Mouse (Mus musculus) midbrain, embryonic 11.5 days (tissue): Measurements from ENCODE around the gene Cebpa. TPM values are rescaled to one million over a fixed set of nuclear protein-coding genes. Genes with fewer than 3 reads are reported as not detected.

Source experiments
- ATAC-seq: fragments of 200-750 bp; cut with Nextera tagmentation; 2 replicates; pipeline ENCODE4 v1.8.0; 2017; ENCODE audit warnings: moderate TSS enrichment, moderate library complexity; ENCODE audit not compliant: low FRiP score
- DNase-seq: peaks from one replicate; pipeline ENCODE4 v3.0.0; 2015; ENCODE audit warnings: low spot score; ENCODE audit errors: missing footprints
- H3K27ac ChIP-seq: fragments of 300-500 bp; sonication (generic); 2 replicates; pipeline ENCODE4 v1.5.1; 2014; ENCODE audit warnings: low read depth, low read length
- H3K27me3 ChIP-seq: fragments of 300-500 bp; sonication (generic); 2 replicates; pipeline ENCODE4 v1.6.1; 2014; ENCODE audit warnings: mild to moderate bottlenecking, low read length, moderate library complexity, mixed read lengths; ENCODE audit not compliant: control insufficient read depth, insufficient read depth
- H3K36me3 ChIP-seq: fragments of 300-500 bp; sonication (generic); 2 replicates; pipeline ENCODE4 v1.6.1; 2014; ENCODE audit warnings: mild to moderate bottlenecking, low read length, moderate library complexity, mixed read lengths; ENCODE audit not compliant: control insufficient read depth, insufficient read depth
- H3K4me1 ChIP-seq: fragments of 300-500 bp; sonication (generic); 2 replicates; pipeline ENCODE4 v1.6.1; 2014; ENCODE audit warnings: low read length; ENCODE audit not compliant: control insufficient read depth, insufficient read depth
- H3K4me2 ChIP-seq: fragments of 300-500 bp; sonication (generic); 2 replicates; pipeline ENCODE4 v1.6.1; 2014; ENCODE audit warnings: mild to moderate bottlenecking, moderate library complexity
- H3K4me3 ChIP-seq: fragments of 300-500 bp; sonication (generic); 2 replicates; pipeline ENCODE4 v1.5.1; 2014; ENCODE audit warnings: low read depth, low read length
- H3K9ac ChIP-seq: fragments of 300-500 bp; sonication (generic); 2 replicates; pipeline ENCODE4 v1.6.1; 2014; ENCODE audit warnings: low read length
- H3K9me3 ChIP-seq: fragments of 300-500 bp; sonication (generic); 2 replicates; pipeline ENCODE4 v1.6.1; 2016; ENCODE audit warnings: low read length; ENCODE audit not compliant: control insufficient read depth
- WGBS: fragments of 180-500 bp; shearing (Covaris S2); extraction: QIAGEN DNeasy Blood & Tissue Kit; methylation state at CpG from one replicate; pipeline ENCODE4 v1.1.7; 2014; 5-methylcytosine and 5-hydroxymethylcytosine counted together
- polyA plus RNA-seq: library from polyadenylated mRNA; unstranded; fragments of >200 nt; fragmentation: Nextera tagmentation; extraction: Ambion mirVana; gene quantifications from 2 replicates; pipeline ENCODE4 v1.2.1, GENCODE M21; 2014

The Cebpa gene
- polyA plus RNA-seq, 1 experiment from 2014 or later = 0.60 TPM

GRCm38 (mm10) chr7:35137524-35137923 is 18.4 kb downstream of the Cebpa start:
- no peak for ATAC-seq
- no peaks in the 10 kb centered on the region for H3K9me3 ChIP-seq
- no peaks in the 10 kb centered on the region for H3K4me1 ChIP-seq
- H3K27ac ChIP-seq = no peak overlapping the region
- H3K27me3 ChIP-seq = no peaks in the 10 kb centered on the region
- no peaks in the 10 kb centered on the region for H3K36me3 ChIP-seq
- H3K4me3 ChIP-seq = no peak overlapping the region
- no peak for DNase-seq
- 74% methylated on average over 1 of the region's 1 CpGs for WGBS
- H3K4me2 ChIP-seq = no peak overlapping the region
- no peak overlapping the region for H3K9ac ChIP-seq

- Histone ChIP-seq H3K27me3 (no peaks in the 10 kb centered on the region), H3K4me3 (no peak overlapping the region), H3K9me3 (no peaks in the 10 kb centered on the region), H3K9ac (no peak overlapping the region), H3K4me1 (no peaks in the 10 kb centered on the region), H3K4me2 (no peak overlapping the region), H3K36me3 (no peaks in the 10 kb centered on the region), H3K27ac (no peak overlapping the region)
- ATAC-seq (no peak), DNase-seq (no peak)
- 67% methylated on average over 4 of the region's 4 CpGs for WGBS
These were observed 19.4 kb downstream of the Cebpa start for GRCm38 (mm10) chr7:35138481-35138880.

GRCm38 (mm10) chr7:35139880-35140279 is 20.8 kb downstream of the Cebpa start:
- H3K4me2 ChIP-seq = no peak overlapping the region
- no peak overlapping the region for H3K27ac ChIP-seq
- no peak overlapping the region for H3K4me3 ChIP-seq
- H3K9me3 ChIP-seq = no peaks in the 10 kb centered on the region
- ATAC-seq = no peak
- WGBS = 90% methylated on average over 5 of the region's 5 CpGs
- H3K36me3 ChIP-seq = no peaks in the 10 kb centered on the region
- no peak for DNase-seq
- H3K4me1 ChIP-seq = no peaks in the 10 kb centered on the region
- no peak overlapping the region for H3K9ac ChIP-seq
- H3K27me3 ChIP-seq = no peaks in the 10 kb centered on the region

- no peaks in the 10 kb centered on the region for H3K4me1 ChIP-seq
- no peak for DNase-seq
- WGBS = 64% methylated on average over 5 of the region's 5 CpGs
- no peaks in the 10 kb centered on the region for H3K9me3 ChIP-seq
- no peak overlapping the region for H3K4me2 ChIP-seq
- no peak for ATAC-seq
- no peaks in the 10 kb centered on the region for H3K36me3 ChIP-seq
- no peak overlapping the region for H3K9ac ChIP-seq
- no peak overlapping the region for H3K27ac ChIP-seq
- H3K4me3 ChIP-seq = no peak overlapping the region
- no peaks in the 10 kb centered on the region for H3K27me3 ChIP-seq
These were observed 22.4 kb downstream of the Cebpa start for GRCm38 (mm10) chr7:35141519-35141918.

- Histone ChIP-seq H3K9me3 (no peaks in the 10 kb centered on the region), H3K27me3 (no peaks in the 10 kb centered on the region), H3K4me3 (no peak overlapping the region), H3K27ac (no peak overlapping the region), H3K4me2 (no peak overlapping the region), H3K9ac (no peak overlapping the region), H3K36me3 (no peaks in the 10 kb centered on the region), H3K4me1 (no peaks in the 10 kb centered on the region)
- no peak for ATAC-seq
- no peak for DNase-seq
- WGBS = 79% methylated on average over 8 of the region's 8 CpGs
These were observed 23.4 kb downstream of the Cebpa start for GRCm38 (mm10) chr7:35142522-35142921.

- no peaks in the 10 kb centered on the region for H3K4me1 ChIP-seq
- no peak overlapping the region for H3K27ac ChIP-seq
- WGBS = 74% methylated on average over 6 of the region's 6 CpGs
- no peak overlapping the region for H3K4me3 ChIP-seq
- H3K9me3 ChIP-seq = no peaks in the 10 kb centered on the region
- ATAC-seq (no peak), DNase-seq (no peak)
- H3K36me3 ChIP-seq = no peaks in the 10 kb centered on the region
- H3K4me2 ChIP-seq = no peak overlapping the region
- no peak overlapping the region for H3K9ac ChIP-seq
- no peaks in the 10 kb centered on the region for H3K27me3 ChIP-seq
These were observed 24.9 kb downstream of the Cebpa start for GRCm38 (mm10) chr7:35143864-35144618.

- Histone ChIP-seq H3K27me3 (no peaks in the 10 kb centered on the region), H3K9me3 (no peaks in the 10 kb centered on the region), H3K9ac (no peak overlapping the region), H3K36me3 (no peaks in the 10 kb centered on the region), H3K4me3 (no peak overlapping the region), H3K4me2 (no peak overlapping the region), H3K4me1 (no peaks in the 10 kb centered on the region), H3K27ac (no peak overlapping the region)
- DNase-seq (no peak), ATAC-seq (no peak)
- WGBS = 84% methylated on average over 9 of the region's 9 CpGs
These were observed 26.0 kb downstream of the Cebpa start for GRCm38 (mm10) chr7:35145068-35145467.

GRCm38 (mm10) chr7:35146269-35146668 is 27.2 kb downstream of the Cebpa start:
- H3K27ac ChIP-seq = no peak overlapping the region
- H3K4me3 ChIP-seq = no peak overlapping the region
- no peaks in the 10 kb centered on the region for H3K27me3 ChIP-seq
- no peak overlapping the region for H3K9ac ChIP-seq
- ATAC-seq = no peak
- no peaks in the 10 kb centered on the region for H3K4me1 ChIP-seq
- WGBS = 84% methylated on average over 10 of the region's 10 CpGs
- no peak overlapping the region for H3K4me2 ChIP-seq
- no peaks in the 10 kb centered on the region for H3K9me3 ChIP-seq
- no peaks in the 10 kb centered on the region for H3K36me3 ChIP-seq
- no peak for DNase-seq

GRCm38 (mm10) chr7:35149616-35150433 is 30.7 kb downstream of the Cebpa start:
- no peak for DNase-seq
- no peaks in the 10 kb centered on the region for H3K4me1 ChIP-seq
- H3K4me2 ChIP-seq = no peak overlapping the region
- no peak overlapping the region for H3K9ac ChIP-seq
- no peaks in the 10 kb centered on the region for H3K27me3 ChIP-seq
- H3K36me3 ChIP-seq = no peaks in the 10 kb centered on the region
- no peak overlapping the region for H3K4me3 ChIP-seq
- no peak for ATAC-seq
- H3K27ac ChIP-seq = no peak overlapping the region
- no peaks in the 10 kb centered on the region for H3K9me3 ChIP-seq
- 77% methylated on average over 15 of the region's 15 CpGs for WGBS
